Mouse (Mus musculus) activated CD4-positive, CD25-positive, alpha-beta regulatory T cell, adult 4 months (primary cell): ENCODE data around the gene Vps45. TPM values are rescaled to one million over a fixed set of nuclear protein-coding genes. Genes with fewer than 3 reads are reported as not detected.
A peak's percentile ranks its signal among the peaks of the same experiment; 100 is the strongest.
"Not testable (repeated sequence)": the region's sequence is repeated elsewhere in the genome, so short reads cannot be mapped to it uniquely, and the experiment has no call there.

ENCODE experiments used
- ATAC-seq: one replicate; pipeline ENCODE4 v1.8.0; 2017
- polyA plus RNA-seq, 2 experiments: library from polyadenylated mRNA; unstranded; fragments of 100-300 nt; shearing (Covaris generic); gene quantifications; one replicate each; pipeline ENCODE4 v1.2.1; 2017

Gene Vps45
- polyA plus RNA-seq, 2 experiments from 2014 or later, result 18.8 to 22.7 TPM

DNA sequence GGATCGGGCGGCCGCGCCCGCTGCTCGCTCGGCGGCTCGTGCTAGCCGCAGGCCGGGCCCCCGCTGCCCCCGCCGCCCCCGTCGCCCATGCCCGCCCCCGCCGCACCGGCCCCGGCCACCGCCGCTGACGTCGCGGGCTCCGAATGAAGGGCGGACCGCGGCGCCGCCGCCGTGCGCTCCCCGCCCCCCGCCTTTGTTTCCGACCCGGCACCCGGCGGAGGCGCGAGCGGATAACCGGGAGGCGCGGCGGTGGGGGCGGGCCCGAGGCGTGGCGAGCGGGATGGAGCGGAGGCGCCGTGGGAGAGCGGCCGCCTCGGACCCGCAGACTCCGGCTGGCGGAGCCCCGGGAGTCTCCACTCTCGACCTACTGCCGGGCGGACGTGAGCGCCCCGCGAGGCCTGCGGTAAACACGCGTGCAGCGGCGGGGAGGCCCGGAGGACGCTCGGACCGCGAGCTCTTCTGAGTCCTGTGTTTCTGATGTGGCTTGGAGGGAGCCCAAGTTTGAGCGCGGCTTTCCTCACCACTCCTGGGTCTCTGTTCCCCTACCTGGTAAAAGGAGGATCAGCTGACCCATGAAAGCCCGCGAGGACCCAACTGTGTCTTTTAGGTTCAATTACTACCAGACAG lies 62.4 kb downstream of the Vps45 start, which contains the start of gene Plekho1:
Gene Plekho1 (minus strand): TSS at position 200 of the 627 bp plus-strand sequence.
- ATAC-seq, result peak; percentile 40

- ATAC-seq, result no peak
Observed at GRCm38 (mm10) chr3:95994975-95995801, 63.1 kb downstream of the Vps45 start.

GRCm38 (mm10) chr3:95994381-95994846 lies 63.9 kb downstream of the Vps45 start:
- no peak for ATAC-seq

DNA sequence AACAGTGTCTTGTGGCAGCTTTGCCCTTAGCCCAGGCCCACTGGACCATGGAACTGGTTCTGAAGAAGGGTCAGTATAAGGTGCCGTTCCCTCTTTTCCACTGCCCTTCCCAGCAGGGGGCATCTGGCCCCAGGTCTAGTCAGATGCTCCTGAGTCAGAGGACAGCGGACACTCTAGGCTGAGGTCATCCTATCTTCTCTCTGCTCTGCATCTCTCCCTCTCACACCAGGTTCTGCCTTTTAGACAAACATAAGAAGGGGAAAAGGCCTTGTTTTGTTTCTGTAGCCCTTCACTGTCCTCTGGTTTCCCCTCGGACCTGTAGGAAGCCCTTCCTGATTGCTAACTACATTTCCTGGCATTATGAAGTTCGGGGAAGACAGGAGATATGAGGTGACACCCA lies 64.4 kb downstream of the Vps45 start:
- no peak for ATAC-seq

- ATAC-seq, result no peak
Observed at GRCm38 (mm10) chr3:95992990-95993603, 65.2 kb downstream of the Vps45 start.

DNA sequence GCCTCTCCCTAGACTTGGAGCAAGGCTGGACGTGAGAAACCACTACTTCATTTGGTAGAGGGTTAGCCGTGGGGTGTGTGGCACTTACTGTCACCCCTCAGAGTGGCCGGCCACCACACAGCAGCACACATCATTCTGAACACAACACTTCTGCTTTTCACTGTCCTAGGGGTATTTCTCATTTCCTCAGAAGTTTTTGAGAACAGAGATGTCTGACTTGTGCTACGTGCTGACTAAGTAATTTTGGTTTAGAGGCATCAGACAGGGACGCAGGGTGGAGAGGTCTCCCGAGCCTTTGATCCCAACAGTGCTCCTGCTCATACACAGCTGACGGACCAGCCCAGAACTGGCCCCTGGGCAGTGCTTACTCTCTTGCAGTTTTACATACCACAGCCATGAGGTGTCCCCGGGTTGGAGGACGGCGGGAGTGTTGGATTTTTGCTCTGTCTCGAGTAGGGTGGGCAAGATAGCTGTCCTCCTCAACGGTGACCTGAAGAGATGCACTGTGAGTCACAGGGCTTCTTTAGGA lies 67.8 kb downstream of the Vps45 start:
- ATAC-seq, result no peak

GRCm38 (mm10) chr3:95988969-95989368 lies 69.3 kb downstream of the Vps45 start:
- no peak for ATAC-seq

DNA sequence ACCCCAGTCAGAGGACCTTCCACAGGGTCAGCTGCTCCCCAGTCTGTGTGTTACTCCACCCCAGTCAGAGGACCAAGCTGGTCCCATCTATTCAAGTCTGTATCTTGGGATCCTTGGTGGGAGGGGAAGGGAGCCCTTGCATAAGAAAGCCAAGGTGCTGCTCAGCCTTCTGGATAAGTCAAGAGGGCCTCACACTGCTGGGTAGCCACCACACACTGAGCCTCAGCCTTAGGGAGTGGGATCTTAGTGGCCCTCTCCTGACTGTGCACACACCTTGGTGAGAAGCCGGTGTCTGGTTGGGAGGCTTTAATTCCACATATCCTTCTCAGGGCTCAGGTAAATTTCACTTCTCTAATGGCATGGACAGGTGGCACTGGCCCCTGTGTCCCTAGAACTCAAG lies 70.1 kb downstream of the Vps45 start:
- no peak for ATAC-seq

DNA sequence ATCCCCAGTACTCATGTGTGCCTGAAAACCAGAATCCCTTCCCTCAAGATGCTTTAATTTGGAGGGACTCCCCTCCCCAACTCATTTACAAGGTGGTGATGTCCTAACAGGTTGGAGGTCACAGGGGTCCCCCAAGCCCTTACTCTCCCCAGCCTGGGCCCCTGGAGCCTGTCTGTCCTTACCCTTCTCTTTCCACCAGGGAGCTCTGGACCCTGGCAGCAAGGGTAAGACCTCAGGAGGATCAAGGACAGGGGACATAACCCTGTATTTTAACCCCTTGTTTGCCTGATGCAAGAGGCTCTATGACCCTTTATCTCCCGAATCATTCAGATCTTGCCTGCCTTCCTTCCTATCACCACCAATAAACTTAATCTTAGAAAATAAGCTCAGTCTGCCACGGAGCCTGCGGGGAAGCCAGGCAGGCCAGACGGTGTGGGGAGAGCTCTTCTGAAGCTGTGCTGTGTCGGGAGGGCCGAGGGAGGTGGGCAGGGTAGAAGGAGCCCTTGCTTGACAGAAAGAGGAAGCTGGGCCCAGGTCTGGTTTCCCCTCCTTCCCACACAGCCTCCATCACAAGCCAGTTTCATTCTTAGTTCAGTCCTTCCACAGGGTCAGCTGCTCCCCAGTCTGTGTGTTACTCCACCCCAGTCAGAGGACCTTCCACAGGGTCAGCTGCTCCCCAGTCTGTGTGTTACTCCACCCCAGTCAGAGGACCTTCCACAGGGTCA lies 70.7 kb downstream of the Vps45 start:
- no peak for ATAC-seq

- ATAC-seq, result peak; percentile 50
Observed at GRCm38 (mm10) chr3:95986984-95987383, 71.3 kb downstream of the Vps45 start.

DNA sequence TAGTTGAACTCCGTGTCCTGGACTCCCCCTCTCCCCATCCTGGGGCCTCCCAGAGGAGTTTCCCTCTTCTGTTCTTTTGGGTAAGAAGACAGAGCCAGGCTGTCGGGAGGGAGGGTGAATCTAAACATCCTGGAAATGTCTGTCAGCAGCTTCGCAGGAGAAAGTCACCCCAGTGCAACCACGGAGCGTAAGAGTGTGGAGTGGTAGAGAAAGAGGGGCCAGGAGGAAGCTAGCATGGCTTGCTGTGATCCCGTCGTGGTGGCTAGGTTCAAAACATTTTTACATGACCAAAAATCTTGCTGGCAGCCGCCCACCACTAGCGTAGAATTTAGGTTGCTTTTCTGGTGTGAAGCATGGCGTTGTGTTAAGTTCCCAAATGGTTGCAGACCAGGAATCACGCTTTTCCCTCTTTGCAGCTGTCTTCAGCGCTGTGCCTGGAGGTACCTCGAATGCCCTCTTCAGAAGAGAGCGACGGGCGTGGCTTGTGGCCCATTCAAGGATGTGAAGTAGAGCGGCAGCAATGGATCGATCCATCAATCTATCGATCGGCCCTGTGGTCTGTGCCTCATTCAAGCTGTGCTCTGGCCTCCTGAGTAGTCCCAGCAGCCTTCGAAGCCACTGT lies 72.2 kb downstream of the Vps45 start:
- ATAC-seq, result peak; percentile 72

DNA sequence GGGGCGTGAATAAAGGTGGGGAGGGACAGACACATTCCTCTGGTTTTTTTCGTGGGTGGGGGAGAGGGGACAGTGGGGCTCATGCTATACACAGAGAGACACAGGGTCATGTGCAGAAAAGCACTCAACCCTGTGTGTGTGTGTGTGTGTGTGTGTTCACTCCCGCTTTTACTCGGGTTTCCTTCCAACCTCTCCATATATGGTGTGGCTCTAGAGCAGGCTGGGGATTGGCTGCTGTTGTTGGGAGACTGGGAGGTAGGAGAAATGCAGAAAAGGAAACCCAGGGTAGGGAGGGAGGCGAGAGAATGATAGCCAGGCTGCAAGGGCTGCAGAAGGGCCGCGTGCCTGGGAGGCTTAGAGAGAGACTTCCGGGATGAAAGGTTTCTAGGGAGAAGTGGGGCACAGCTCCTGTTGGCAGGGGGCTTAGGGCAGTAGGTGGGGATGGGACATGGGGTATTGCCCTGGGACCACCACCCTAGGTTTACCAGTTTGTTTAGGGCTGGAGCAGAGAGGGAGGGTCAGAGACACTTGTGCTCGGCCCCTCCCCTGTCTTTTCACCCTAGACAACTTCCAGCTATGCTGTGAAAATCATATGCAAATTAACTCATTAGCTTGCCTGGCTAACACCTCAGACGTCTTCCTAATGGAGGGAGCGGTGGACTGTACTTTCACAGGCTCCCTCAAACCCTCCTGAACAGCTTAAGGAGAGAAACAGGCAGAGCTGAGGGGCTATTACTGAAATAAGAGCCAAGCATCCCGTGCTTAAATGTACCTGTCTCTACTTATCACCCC lies 72.9 kb downstream of the Vps45 start:
- ATAC-seq, result no peak

DNA sequence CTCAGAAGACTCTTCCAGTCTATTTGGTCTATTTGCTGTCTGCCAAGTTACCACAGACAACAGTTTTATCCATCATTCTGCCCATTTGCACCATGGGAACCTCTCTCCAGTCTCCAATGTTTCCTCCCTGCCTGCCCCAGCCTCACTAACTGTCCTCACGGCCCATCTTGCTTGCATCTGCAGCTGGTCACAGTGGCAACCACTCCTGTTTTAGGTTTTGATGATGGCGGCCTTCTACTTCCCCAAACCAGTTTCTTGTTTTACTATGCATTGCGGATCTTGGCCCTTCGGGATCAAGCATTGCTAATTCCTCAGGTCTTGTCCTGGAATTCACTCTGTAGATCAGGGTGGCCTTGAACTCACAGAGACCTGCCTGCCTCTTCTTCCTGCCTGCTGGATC lies 76.1 kb downstream of the Vps45 start:
- no peak for ATAC-seq

DNA sequence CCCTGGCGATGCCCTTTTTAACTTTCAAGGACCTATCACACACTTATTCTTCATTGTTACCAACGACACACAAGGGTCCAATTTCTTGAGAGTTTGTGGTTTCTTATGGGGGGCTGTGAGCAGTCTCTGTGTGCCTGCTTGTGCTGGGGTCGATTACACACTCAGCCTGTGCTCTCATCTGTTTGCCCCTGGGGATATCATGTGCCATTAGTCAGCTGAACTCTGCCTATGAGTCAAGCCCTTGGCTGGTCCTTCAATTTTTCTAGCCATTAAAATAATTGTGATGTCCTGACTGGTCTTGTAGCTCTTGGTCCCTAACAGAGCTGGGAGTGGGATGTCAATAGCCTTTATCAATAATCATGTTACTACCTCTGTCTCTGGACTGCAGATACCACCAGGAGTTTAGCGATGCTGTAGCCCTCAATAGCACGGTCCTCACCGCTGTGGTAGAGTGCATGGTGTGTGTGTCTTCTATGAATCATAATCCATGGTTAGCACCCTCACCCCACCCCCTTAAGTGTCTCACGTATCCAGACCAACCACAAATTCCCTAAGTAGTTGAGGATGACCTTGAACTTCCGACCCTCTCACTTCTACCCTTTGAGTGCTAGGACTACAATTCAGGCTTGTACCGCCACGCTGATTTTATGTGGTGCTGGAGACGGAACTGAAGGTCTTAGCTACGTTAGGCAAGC lies 77.8 kb downstream of the Vps45 start:
- no peak for ATAC-seq

DNA sequence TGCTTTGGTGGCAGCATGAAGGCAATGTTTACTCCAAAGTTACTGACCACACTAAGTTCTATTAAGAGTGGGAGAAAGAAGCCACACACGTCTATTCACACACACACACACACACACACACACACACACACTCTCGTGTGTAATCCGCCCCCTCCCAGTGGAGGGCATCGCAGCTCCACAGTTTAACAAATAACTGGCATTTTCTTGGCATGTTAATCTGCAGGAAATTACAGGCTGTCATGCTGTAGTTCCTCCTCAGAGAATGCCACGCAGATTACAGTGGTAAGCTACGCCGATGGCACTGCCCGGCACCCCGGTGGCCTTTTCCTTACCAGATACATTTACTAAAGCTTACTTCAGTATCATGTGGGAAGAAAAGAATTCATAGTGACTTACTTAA lies 80.0 kb downstream of the Vps45 start:
- ATAC-seq, result no peak

- not testable (repeated sequence) for ATAC-seq
Observed at GRCm38 (mm10) chr3:95977587-95977986, 80.7 kb downstream of the Vps45 start.

- no peak for ATAC-seq
Observed at GRCm38 (mm10) chr3:95977079-95977478, 81.2 kb downstream of the Vps45 start.

DNA sequence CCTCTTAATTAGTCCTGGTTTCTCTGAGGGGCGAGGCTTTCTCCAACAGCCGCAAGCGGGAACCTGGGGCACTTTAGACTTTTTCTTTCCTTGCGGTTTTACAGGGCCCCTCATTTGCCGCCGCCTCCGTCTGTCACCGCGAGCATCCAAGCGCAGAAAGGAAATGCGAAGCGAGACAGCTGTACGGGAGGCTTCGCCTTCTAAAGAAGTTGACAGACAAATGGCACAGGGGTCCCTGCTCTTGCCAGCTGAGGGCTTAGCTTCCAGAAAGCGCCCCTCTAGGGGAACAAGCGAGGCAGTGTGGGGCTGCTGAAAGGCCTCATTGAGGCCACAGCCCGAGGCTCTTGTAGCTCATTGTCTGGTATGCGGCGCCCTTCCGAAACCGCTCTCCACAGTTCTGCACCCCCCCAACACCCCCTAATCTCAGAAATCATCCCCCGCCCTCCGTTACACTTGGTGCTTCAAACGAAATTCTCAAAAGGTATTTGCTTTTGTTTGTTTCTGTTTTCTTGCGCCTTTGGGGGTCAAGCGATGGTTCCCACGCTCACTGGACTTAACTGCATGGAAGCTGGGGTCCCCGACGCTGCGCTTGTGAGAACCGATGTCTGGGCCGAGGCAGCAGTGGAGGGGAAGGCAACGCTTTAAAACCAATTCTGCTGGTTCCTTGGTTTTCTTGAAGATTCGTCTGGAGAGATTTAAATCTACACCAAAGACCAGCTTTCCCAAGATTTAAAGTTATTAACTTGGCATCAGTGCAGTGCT lies 85.2 kb downstream of the Vps45 start:
- ATAC-seq, result peak; percentile 62

GRCm38 (mm10) chr3:95972251-95972872 lies 85.9 kb downstream of the Vps45 start:
- peak; percentile 32 for ATAC-seq
